Mouse (Mus musculus): ENCODE results near the gene Nr5a2.

DNA sequence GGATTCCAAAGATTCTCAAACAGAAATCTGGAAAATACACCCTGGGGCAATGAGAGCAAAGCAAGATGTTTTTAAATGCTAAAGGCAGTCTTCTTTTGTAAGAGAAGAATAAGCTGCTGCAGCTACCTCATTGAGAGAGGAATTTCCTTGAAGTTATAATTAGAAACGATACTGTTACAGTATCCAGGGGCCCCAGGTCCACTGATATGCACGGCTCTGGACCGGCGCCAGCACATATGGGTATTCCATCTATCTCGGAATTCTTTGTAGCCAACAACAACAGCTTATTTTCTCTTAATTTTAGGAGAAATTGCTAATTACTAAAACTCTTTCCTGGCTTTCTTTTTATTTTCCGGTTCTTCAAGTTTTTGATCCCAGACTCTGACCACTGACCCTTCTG, 91.3 kb downstream of the Nr5a2 start:
- TF ChIP-seq POLR2AphosphoS2 (IDR thresholded peaks at IDR 0.05; ENCODE audit: insufficient read length, low read depth) (no peak), E2F4 (IDR thresholded peaks at IDR 0.05; ENCODE audit: insufficient read depth) (no peak), USF1 (IDR thresholded peaks at IDR 0.05; ENCODE audit: low read depth) (no peak), POLR2A (IDR thresholded peaks at IDR 0.05; ENCODE audit: insufficient read length, low read depth) (no peak), CEBPB (IDR thresholded peaks at IDR 0.05; ENCODE audit: insufficient read depth, poor library complexity, severe bottlenecking) (no peak), MAX (IDR thresholded peaks at IDR 0.05; ENCODE audit: low read depth) (no peak), SRF (IDR thresholded peaks at IDR 0.05; ENCODE audit: control insufficient read depth, insufficient read length, low read depth) (no peak), MYOG (IDR thresholded peaks at IDR 0.05; ENCODE audit: control insufficient read depth in 1 of 3, insufficient read depth in 1 of 3, insufficient read length in 2 of 3, low read depth in 2 of 3) (no peak), REST (IDR thresholded peaks at IDR 0.05; ENCODE audit: insufficient read depth, insufficient read length) (no peak)

Data from myocyte (in vitro differentiated cells).